Mouse (Mus musculus): ENCODE measurements at regions not wholly inside any gene's neighbourhood (a gene's known extent, or its start where the extent isn't known, plus 50 kb on each side); places are given as distances from the start of the nearest gene placed in this dataset.

- Histone ChIP-seq H3K4me3 (no peak overlapping the region), H3K4me1 (replicated peaks) (0 out of 2 replicates have a peak, but pooled peaks cover 6% of the 10 kb centered on the region), H3K27me3 (ENCODE audit: insufficient read depth, poor library complexity, severe bottlenecking) (no peaks in the 10 kb centered on the region), H3K36me3 (no peaks in the 10 kb centered on the region), H3K27ac (no peak overlapping the region), H3K9me3 (no peaks in the 10 kb centered on the region)
- DNase-seq (ENCODE audit: low spot score) = no peak
- 86% methylated on average over 8 of the region's 8 CpGs for WGBS
These were observed 57.8 kb downstream of the Lsm3 start for GRCm38 (mm10) chr6:91573487-91573886.

GRCm38 (mm10) chr6:91574414-91574813 lies 58.7 kb downstream of the Lsm3 start:
- Histone ChIP-seq H3K4me1 (replicated peaks) (0 out of 2 replicates have a peak, but pooled peaks cover 6% of the 10 kb centered on the region), H3K27me3 (ENCODE audit: insufficient read depth, poor library complexity, severe bottlenecking) (no peaks in the 10 kb centered on the region), H3K27ac (no peak overlapping the region), H3K4me3 (no peak overlapping the region), H3K9me3 (no peaks in the 10 kb centered on the region), H3K36me3 (no peaks in the 10 kb centered on the region)
- 87% methylated on average over 10 of the region's 10 CpGs for WGBS
- DNase-seq (ENCODE audit: low spot score) = no peak

GRCm38 (mm10) chr6:91575662-91576364 lies 60.1 kb downstream of the Lsm3 start:
- Histone ChIP-seq H3K36me3 (no peaks in the 10 kb centered on the region), H3K27ac (no peak overlapping the region), H3K4me1 (replicated peaks) (0 out of 2 replicates have a peak, but pooled peaks cover 6% of the 10 kb centered on the region), H3K4me3 (no peak overlapping the region), H3K27me3 (ENCODE audit: insufficient read depth, poor library complexity, severe bottlenecking) (no peaks in the 10 kb centered on the region), H3K9me3 (no peaks in the 10 kb centered on the region)
- peak; percentile 74 for DNase-seq (ENCODE audit: low spot score)
- 56% methylated on average over 4 of the region's 4 CpGs for WGBS

GRCm38 (mm10) chr6:91576906-91577305 lies 61.2 kb downstream of the Lsm3 start:
- DNase-seq (ENCODE audit: low spot score) = no peak
- Histone ChIP-seq H3K4me3 (no peak overlapping the region), H3K9me3 (no peaks in the 10 kb centered on the region), H3K36me3 (no peaks in the 10 kb centered on the region), H3K27me3 (ENCODE audit: insufficient read depth, poor library complexity, severe bottlenecking) (no peaks in the 10 kb centered on the region), H3K4me1 (replicated peaks) (0 out of 2 replicates have a peak, but pooled peaks cover 6% of the 10 kb centered on the region), H3K27ac (peak overlapping the region; percentile 23; the same call in 1 of the 2 replicates)
- 57% methylated on average over 15 of the region's 15 CpGs for WGBS

- Histone ChIP-seq H3K36me3 (no peaks in the 10 kb centered on the region), H3K27ac (no peak overlapping the region), H3K27me3 (ENCODE audit: insufficient read depth, poor library complexity, severe bottlenecking) (no peaks in the 10 kb centered on the region), H3K9me3 (no peaks in the 10 kb centered on the region), H3K4me1 (replicated peaks) (0 out of 2 replicates have a peak, but pooled peaks cover 6% of the 10 kb centered on the region), H3K4me3 (no peak overlapping the region)
- WGBS = 80% methylated on average over 10 of the region's 10 CpGs
- DNase-seq (ENCODE audit: low spot score) = no peak
These were observed 63.9 kb downstream of the Lsm3 start for GRCm38 (mm10) chr6:91579666-91580065.

- H3K27me3 ChIP-seq (ENCODE audit: insufficient read depth, poor library complexity, severe bottlenecking) = no peaks in the 10 kb centered on the region
- H3K4me3 ChIP-seq = no peak overlapping the region
- no peaks in the 10 kb centered on the region for H3K36me3 ChIP-seq
- DNase-seq (ENCODE audit: low spot score) = no peak
- peaks cover 8% of the 10 kb centered on the region for H3K4me1 ChIP-seq (replicated peaks)
- WGBS = 90% methylated on average over 6 of the region's 6 CpGs
- no peak overlapping the region for H3K27ac ChIP-seq
- no peaks in the 10 kb centered on the region for H3K9me3 ChIP-seq
These were observed 64.9 kb downstream of the Lsm3 start for GRCm38 (mm10) chr6:91580607-91581006.

GRCm38 (mm10) chr6:91582338-91582737 lies 66.6 kb downstream of the Lsm3 start:
- peaks cover 10% of the 10 kb centered on the region for H3K4me1 ChIP-seq (replicated peaks)
- WGBS = 85% methylated on average over 5 of the region's 5 CpGs

GRCm38 (mm10) chr6:91583346-91583745 lies 67.6 kb downstream of the Lsm3 start:
- H3K4me3 ChIP-seq = no peak overlapping the region
- WGBS = 89% methylated on average over 5 of the region's 5 CpGs
- no peak overlapping the region for H3K27ac ChIP-seq
- no peaks in the 10 kb centered on the region for H3K9me3 ChIP-seq
- peaks cover 10% of the 10 kb centered on the region for H3K4me1 ChIP-seq (replicated peaks)
- no peak for DNase-seq (ENCODE audit: low spot score)
- H3K27me3 ChIP-seq (ENCODE audit: insufficient read depth, poor library complexity, severe bottlenecking) = no peaks in the 10 kb centered on the region
- no peaks in the 10 kb centered on the region for H3K36me3 ChIP-seq

More at GRCm38 (mm10) chr6:91582338-91582737, 66.6 kb downstream of the Lsm3 start:
- no peak overlapping the region for H3K4me3 ChIP-seq
- H3K27ac ChIP-seq = no peak overlapping the region
- no peaks in the 10 kb centered on the region for H3K9me3 ChIP-seq
- no peaks in the 10 kb centered on the region for H3K27me3 ChIP-seq (ENCODE audit: insufficient read depth, poor library complexity, severe bottlenecking)
- H3K36me3 ChIP-seq = no peaks in the 10 kb centered on the region
- no peak for DNase-seq (ENCODE audit: low spot score)

GRCm38 (mm10) chr6:91585543-91585942 lies 69.8 kb downstream of the Lsm3 start:
- H3K4me3 ChIP-seq = no peak overlapping the region
- no peak overlapping the region for H3K27ac ChIP-seq
- no peak for DNase-seq (ENCODE audit: low spot score)
- no peaks in the 10 kb centered on the region for H3K36me3 ChIP-seq
- no peaks in the 10 kb centered on the region for H3K27me3 ChIP-seq (ENCODE audit: insufficient read depth, poor library complexity, severe bottlenecking)
- peaks cover 19% of the 10 kb centered on the region for H3K4me1 ChIP-seq (replicated peaks)
- no peaks in the 10 kb centered on the region for H3K9me3 ChIP-seq
- 81% methylated on average over 3 of the region's 3 CpGs for WGBS

- no peak for DNase-seq (ENCODE audit: low spot score)
- no peak overlapping the region for H3K27ac ChIP-seq
These were observed 73.5 kb downstream of the Lsm3 start for GRCm38 (mm10) chr6:91589181-91589580.

GRCm38 (mm10) chr6:91590395-91590794 lies 74.7 kb downstream of the Lsm3 start:
- H3K4me1 ChIP-seq (replicated peaks) = peaks cover 32% of the 10 kb centered on the region
- no peak overlapping the region; the same call in 1 of the 2 replicates for H3K27ac ChIP-seq
- WGBS = 53% methylated on average over 6 of the region's 6 CpGs
- no peak for DNase-seq (ENCODE audit: low spot score)
- no peaks in the 10 kb centered on the region for H3K9me3 ChIP-seq
- no peaks in the 10 kb centered on the region for H3K36me3 ChIP-seq
- no peaks in the 10 kb centered on the region for H3K27me3 ChIP-seq (ENCODE audit: insufficient read depth, poor library complexity, severe bottlenecking)
- H3K4me3 ChIP-seq = no peak overlapping the region

More at GRCm38 (mm10) chr6:91589181-91589580, 73.5 kb downstream of the Lsm3 start:
- Histone ChIP-seq H3K4me3 (no peak overlapping the region), H3K4me1 (replicated peaks) (peaks cover 32% of the 10 kb centered on the region), H3K9me3 (no peaks in the 10 kb centered on the region), H3K27me3 (ENCODE audit: insufficient read depth, poor library complexity, severe bottlenecking) (no peaks in the 10 kb centered on the region), H3K36me3 (no peaks in the 10 kb centered on the region)
- 74% methylated on average over 4 of the region's 4 CpGs for WGBS

GRCm38 (mm10) chr6:91590806-91591571 lies 75.3 kb downstream of the Lsm3 start:
- DNase-seq (ENCODE audit: low spot score) = no peak
- 50% methylated on average over 8 of the region's 8 CpGs for WGBS
- H3K27ac ChIP-seq = peak overlapping the region; percentile 73

GRCm38 (mm10) chr6:91592651-91593050 lies 76.9 kb downstream of the Lsm3 start:
- WGBS = 84% methylated on average over 2 of the region's 2 CpGs
- Histone ChIP-seq H3K4me3 (no peak overlapping the region), H3K27me3 (ENCODE audit: insufficient read depth, poor library complexity, severe bottlenecking) (no peaks in the 10 kb centered on the region), H3K27ac (no peak overlapping the region), H3K36me3 (no peaks in the 10 kb centered on the region), H3K4me1 (replicated peaks) (peaks cover 23% of the 10 kb centered on the region), H3K9me3 (no peaks in the 10 kb centered on the region)
- DNase-seq (ENCODE audit: low spot score) = no peak

More at GRCm38 (mm10) chr6:91590806-91591571, 75.3 kb downstream of the Lsm3 start:
- Histone ChIP-seq H3K36me3 (no peaks in the 10 kb centered on the region), H3K4me1 (replicated peaks) (peaks cover 27% of the 10 kb centered on the region), H3K27me3 (ENCODE audit: insufficient read depth, poor library complexity, severe bottlenecking) (no peaks in the 10 kb centered on the region), H3K4me3 (no peak overlapping the region), H3K9me3 (no peaks in the 10 kb centered on the region)

Measured in hindbrain, embryonic 10.5 days (tissue).